Mouse (Mus musculus): Measurements from ENCODE around the gene Gm28729. TPM values are rescaled to one million over a fixed set of nuclear protein-coding genes. Genes with fewer than 3 reads are reported as not detected.

Gm28729 gene
- polyA plus RNA-seq, 1 experiment from 2014 or later, result 0.28 TPM

GRCm38 (mm10) chr9:96463708-96464107, 61.4 kb downstream of the Gm28729 start:
- no peak overlapping the region for H3K27ac ChIP-seq (ENCODE audit: low read depth, low read length)
- H3K4me1 ChIP-seq (ENCODE audit: control insufficient read depth, insufficient read depth, low read length), result no peaks in the 10 kb centered on the region
- no peak overlapping the region for H3K4me3 ChIP-seq (ENCODE audit: low read depth, low read length)
- DNase-seq (ENCODE audit: low spot score) (no peak), ATAC-seq (no peak)
- 74% methylated on average over 10 of the region's 10 CpGs for WGBS
- H3K9me3 ChIP-seq (replicated peaks; ENCODE audit: control insufficient read depth, low read length), result 0 out of 2 replicates have a peak, but pooled peaks cover 5% of the 10 kb centered on the region
- H3K4me2 ChIP-seq (ENCODE audit: low read length), result no peak overlapping the region
- H3K36me3 ChIP-seq (ENCODE audit: control insufficient read depth, insufficient read depth, low read length), result peaks cover 18% of the 10 kb centered on the region; the same call in 1 of the 2 replicates
- H3K27me3 ChIP-seq (replicated peaks; ENCODE audit: control insufficient read depth, insufficient read depth, low read length), result no peaks in the 10 kb centered on the region
- no peak overlapping the region for H3K9ac ChIP-seq (ENCODE audit: low read length)

- ATAC-seq, result no peak
- no peaks in the 10 kb centered on the region for H3K4me1 ChIP-seq (ENCODE audit: control insufficient read depth, insufficient read depth, low read length)
Measured at GRCm38 (mm10) chr9:96461607-96462006, 63.5 kb downstream of the Gm28729 start.

DNA sequence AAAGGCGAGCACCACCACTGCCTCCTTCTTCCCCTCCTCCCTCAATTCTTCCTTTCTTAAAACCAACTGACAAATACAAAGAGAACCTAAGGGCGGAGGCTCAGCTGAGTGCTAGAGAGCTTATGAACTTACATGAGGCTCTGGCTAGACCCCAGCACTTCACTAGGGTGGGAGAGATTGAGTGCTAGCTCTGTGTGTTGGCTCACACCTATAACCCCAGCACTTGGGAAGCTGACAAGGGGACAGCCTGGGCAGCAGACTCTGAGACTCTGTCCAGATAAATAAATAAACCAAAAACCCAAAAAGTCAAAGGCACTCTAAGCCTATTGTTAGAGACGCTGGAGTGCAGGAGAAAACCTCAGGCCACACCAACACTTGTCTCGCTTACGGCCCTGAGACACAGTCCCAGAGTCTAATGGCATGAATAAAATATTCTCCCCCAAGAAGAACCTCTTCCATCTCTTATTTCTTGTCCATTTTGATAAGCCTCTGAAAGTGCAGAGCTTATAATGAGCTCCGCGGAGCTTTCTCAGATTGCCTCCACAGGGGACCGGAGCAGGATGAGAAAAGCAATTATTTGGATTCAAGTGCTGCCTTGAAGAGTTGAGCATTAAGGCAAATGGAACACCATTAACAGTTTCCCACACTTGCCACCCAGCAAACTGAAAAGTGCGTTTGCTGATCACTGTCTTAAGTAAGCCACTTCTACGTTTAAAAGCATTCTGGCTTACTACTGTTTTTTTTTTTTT, 64.8 kb downstream of the Gm28729 start:
- DNase-seq (ENCODE audit: low spot score), result peak; percentile 64
- 16% methylated on average over 10 of the region's 10 CpGs for WGBS
- H3K27me3 ChIP-seq (replicated peaks; ENCODE audit: control insufficient read depth, insufficient read depth, low read length), result no peaks in the 10 kb centered on the region
- ATAC-seq, result no peak
- H3K9ac ChIP-seq (ENCODE audit: low read length), result no peak overlapping the region
- 0 out of 2 replicates have a peak, but pooled peaks cover under 1% of the 10 kb centered on the region for H3K36me3 ChIP-seq (ENCODE audit: control insufficient read depth, insufficient read depth, low read length)
- H3K4me2 ChIP-seq (ENCODE audit: low read length), result no peak overlapping the region
- 0 out of 2 replicates have a peak, but pooled peaks cover 5% of the 10 kb centered on the region for H3K9me3 ChIP-seq (replicated peaks; ENCODE audit: control insufficient read depth, low read length)
- no peak overlapping the region; the same call in 1 of the 2 replicates for H3K27ac ChIP-seq (ENCODE audit: low read depth, low read length)
- H3K4me1 ChIP-seq (ENCODE audit: control insufficient read depth, insufficient read depth, low read length), result no peaks in the 10 kb centered on the region
- H3K4me3 ChIP-seq (ENCODE audit: low read depth, low read length), result no peak overlapping the region

More at GRCm38 (mm10) chr9:96461607-96462006, 63.5 kb downstream of the Gm28729 start:
- DNase-seq (ENCODE audit: low spot score), result no peak
- H3K9me3 ChIP-seq (replicated peaks; ENCODE audit: control insufficient read depth, low read length), result 0 out of 2 replicates have a peak, but pooled peaks cover 5% of the 10 kb centered on the region
- no peak overlapping the region for H3K4me2 ChIP-seq (ENCODE audit: low read length)
- H3K36me3 ChIP-seq (ENCODE audit: control insufficient read depth, insufficient read depth, low read length), result 0 out of 2 replicates have a peak, but pooled peaks cover 4% of the 10 kb centered on the region
- WGBS, result 67% methylated on average over 1 of the region's 1 CpGs
- no peaks in the 10 kb centered on the region for H3K27me3 ChIP-seq (replicated peaks; ENCODE audit: control insufficient read depth, insufficient read depth, low read length)
- H3K9ac ChIP-seq (ENCODE audit: low read length), result no peak overlapping the region
- H3K27ac ChIP-seq (ENCODE audit: low read depth, low read length), result no peak overlapping the region
- no peak overlapping the region for H3K4me3 ChIP-seq (ENCODE audit: low read depth, low read length)

- no peak overlapping the region for H3K4me3 ChIP-seq (ENCODE audit: low read depth, low read length)
- no peaks in the 10 kb centered on the region for H3K36me3 ChIP-seq (ENCODE audit: control insufficient read depth, insufficient read depth, low read length)
- ATAC-seq (peak; percentile 55), DNase-seq (ENCODE audit: low spot score) (peak; percentile 52)
- H3K27me3 ChIP-seq (replicated peaks; ENCODE audit: control insufficient read depth, insufficient read depth, low read length), result no peaks in the 10 kb centered on the region
- no peaks in the 10 kb centered on the region for H3K9me3 ChIP-seq (replicated peaks; ENCODE audit: control insufficient read depth, low read length)
- no peak overlapping the region for H3K4me2 ChIP-seq (ENCODE audit: low read length)
- H3K4me1 ChIP-seq (ENCODE audit: control insufficient read depth, insufficient read depth, low read length), result 0 out of 2 replicates have a peak, but pooled peaks cover 3% of the 10 kb centered on the region
- no peak overlapping the region for H3K9ac ChIP-seq (ENCODE audit: low read length)
- H3K27ac ChIP-seq (ENCODE audit: low read depth, low read length), result no peak overlapping the region
- WGBS, result 30% methylated on average over 8 of the region's 8 CpGs
Measured at GRCm38 (mm10) chr9:96455618-96456017, 69.4 kb downstream of the Gm28729 start.

GRCm38 (mm10) chr9:96452956-96453355, 72.1 kb downstream of the Gm28729 start:
- DNase-seq (ENCODE audit: low spot score) (no peak), ATAC-seq (no peak)
- H3K27ac ChIP-seq (ENCODE audit: low read depth, low read length), result no peak overlapping the region
- no peak overlapping the region for H3K9ac ChIP-seq (ENCODE audit: low read length)
- 0 out of 2 replicates have a peak, but pooled peaks cover 3% of the 10 kb centered on the region for H3K4me1 ChIP-seq (ENCODE audit: control insufficient read depth, insufficient read depth, low read length)
- H3K4me3 ChIP-seq (ENCODE audit: low read depth, low read length), result no peak overlapping the region
- no peaks in the 10 kb centered on the region for H3K36me3 ChIP-seq (ENCODE audit: control insufficient read depth, insufficient read depth, low read length)
- H3K27me3 ChIP-seq (replicated peaks; ENCODE audit: control insufficient read depth, insufficient read depth, low read length), result no peaks in the 10 kb centered on the region
- 81% methylated on average over 4 of the region's 4 CpGs for WGBS
- no peaks in the 10 kb centered on the region for H3K9me3 ChIP-seq (replicated peaks; ENCODE audit: control insufficient read depth, low read length)
- H3K4me2 ChIP-seq (ENCODE audit: low read length), result no peak overlapping the region

DNA sequence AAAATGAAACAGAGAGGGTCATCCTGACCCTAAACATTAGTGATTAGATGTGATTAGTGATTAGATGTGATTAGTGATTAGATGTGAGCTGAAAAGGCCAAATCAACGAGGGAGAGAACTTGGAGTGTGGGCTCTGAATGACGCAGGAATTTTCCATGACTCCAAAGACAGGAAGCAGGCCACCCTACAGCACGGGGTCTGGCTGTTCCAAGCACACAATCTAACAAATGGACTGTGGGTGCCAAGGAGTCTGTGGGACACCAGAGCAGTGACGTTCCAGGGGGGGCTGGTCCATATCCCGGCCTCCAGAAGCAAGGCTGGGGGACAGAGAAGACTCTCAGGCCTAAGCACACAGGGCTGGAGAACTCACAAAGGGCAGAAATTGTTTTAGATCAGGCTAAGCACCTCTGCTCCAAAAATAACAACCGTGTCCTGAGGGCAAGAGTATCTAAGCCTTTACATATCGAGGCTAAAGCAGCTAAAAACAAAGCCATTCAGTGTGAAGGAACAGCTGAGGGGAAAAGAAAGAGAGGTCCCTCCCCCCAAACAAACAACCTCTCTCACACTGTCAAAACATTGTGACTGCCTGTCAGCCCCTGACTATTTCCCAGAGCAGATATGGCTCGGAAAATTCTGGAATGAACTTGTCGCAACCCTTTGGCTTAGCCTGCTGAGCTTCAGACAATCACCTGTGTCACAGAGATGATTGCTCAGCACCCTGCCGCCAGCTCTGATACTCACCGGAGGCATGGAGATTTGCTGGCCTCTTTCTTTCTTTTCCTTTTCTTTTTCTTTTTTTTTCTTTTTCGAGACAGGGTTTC, 74.0 kb downstream of the Gm28729 start:
- ATAC-seq, result no peak
- H3K4me2 ChIP-seq (ENCODE audit: low read length), result no peak overlapping the region

GRCm38 (mm10) chr9:96449514-96449913, 75.5 kb downstream of the Gm28729 start:
- Histone ChIP-seq H3K27me3 (replicated peaks; ENCODE audit: control insufficient read depth, insufficient read depth, low read length) (no peaks in the 10 kb centered on the region), H3K4me2 (ENCODE audit: low read length) (no peak overlapping the region), H3K9ac (ENCODE audit: low read length) (no peak overlapping the region), H3K4me1 (ENCODE audit: control insufficient read depth, insufficient read depth, low read length) (0 out of 2 replicates have a peak, but pooled peaks cover 3% of the 10 kb centered on the region), H3K27ac (ENCODE audit: low read depth, low read length) (no peak overlapping the region), H3K9me3 (replicated peaks; ENCODE audit: control insufficient read depth, low read length) (no peaks in the 10 kb centered on the region), H3K4me3 (ENCODE audit: low read depth, low read length) (no peak overlapping the region), H3K36me3 (ENCODE audit: control insufficient read depth, insufficient read depth, low read length) (no peaks in the 10 kb centered on the region)
- ATAC-seq (no peak), DNase-seq (ENCODE audit: low spot score) (no peak)
- 94% methylated on average over 9 of the region's 9 CpGs for WGBS

More for the DNA sequence above, 74.0 kb downstream of the Gm28729 start:
- Histone ChIP-seq H3K27ac (ENCODE audit: low read depth, low read length) (no peak overlapping the region), H3K9me3 (replicated peaks; ENCODE audit: control insufficient read depth, low read length) (no peaks in the 10 kb centered on the region), H3K9ac (ENCODE audit: low read length) (no peak overlapping the region), H3K4me3 (ENCODE audit: low read depth, low read length) (no peak overlapping the region), H3K27me3 (replicated peaks; ENCODE audit: control insufficient read depth, insufficient read depth, low read length) (no peaks in the 10 kb centered on the region), H3K4me1 (ENCODE audit: control insufficient read depth, insufficient read depth, low read length) (0 out of 2 replicates have a peak, but pooled peaks cover 3% of the 10 kb centered on the region), H3K36me3 (ENCODE audit: control insufficient read depth, insufficient read depth, low read length) (no peaks in the 10 kb centered on the region)
- DNase-seq (ENCODE audit: low spot score), result peak; percentile 37
- WGBS, result 29% methylated on average over 12 of the region's 12 CpGs

DNA sequence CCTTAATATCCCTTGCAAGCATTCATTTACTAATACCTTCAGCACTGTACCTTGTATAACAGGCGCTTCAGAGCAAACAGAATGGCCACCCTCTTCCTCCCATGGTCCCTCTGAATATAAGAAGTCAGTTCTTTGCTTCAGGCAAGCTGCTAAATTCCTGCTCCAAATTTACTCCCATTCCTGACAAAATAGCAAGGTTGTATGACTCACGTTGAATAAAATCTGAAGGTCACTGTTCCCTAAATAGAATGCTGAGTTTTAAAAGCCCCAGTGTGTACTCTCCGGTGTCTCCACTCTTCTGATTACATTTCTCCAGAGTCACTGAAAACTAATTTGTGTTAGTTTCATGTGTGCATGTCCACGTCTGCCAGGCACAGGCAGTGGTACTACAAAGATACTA, 79.7 kb downstream of the Gm28729 start:
- Histone ChIP-seq H3K4me2 (ENCODE audit: low read length) (no peak overlapping the region), H3K9me3 (replicated peaks; ENCODE audit: control insufficient read depth, low read length) (no peaks in the 10 kb centered on the region), H3K27ac (ENCODE audit: low read depth, low read length) (no peak overlapping the region), H3K4me3 (ENCODE audit: low read depth, low read length) (no peak overlapping the region), H3K9ac (ENCODE audit: low read length) (no peak overlapping the region), H3K36me3 (ENCODE audit: control insufficient read depth, insufficient read depth, low read length) (no peaks in the 10 kb centered on the region), H3K27me3 (replicated peaks; ENCODE audit: control insufficient read depth, insufficient read depth, low read length) (no peaks in the 10 kb centered on the region; the same call in 1 of the 2 replicates), H3K4me1 (ENCODE audit: control insufficient read depth, insufficient read depth, low read length) (no peaks in the 10 kb centered on the region)
- 90% methylated on average over 4 of the region's 4 CpGs for WGBS
- DNase-seq (ENCODE audit: low spot score), result no peak
- no peak for ATAC-seq
